Mouse (Mus musculus) C2C12 (cell line): ENCODE results near the gene Map4k4. TPM values are rescaled to one million over a fixed set of nuclear protein-coding genes. Genes with fewer than 3 reads are reported as not detected.

Experiments used
- H3K27me3 ChIP-seq: one replicate; pipeline ENCODE4 v1.6.1; 2011; ENCODE audit not compliant: control insufficient read depth, insufficient read depth, insufficient read length
- H3K36me3 ChIP-seq: one replicate; pipeline ENCODE4 v1.6.1; 2011; ENCODE audit not compliant: control insufficient read depth, insufficient read depth
- H3K4me3 ChIP-seq: one replicate; pipeline ENCODE4 v1.5.1; 2011; ENCODE audit warnings: mild to moderate bottlenecking, control low read depth; ENCODE audit not compliant: poor library complexity, insufficient read depth, severe bottlenecking
- H3K79me2 ChIP-seq: one replicate; pipeline ENCODE4 v1.6.1; 2011; ENCODE audit not compliant: control insufficient read depth, insufficient read depth
- H3K79me3 ChIP-seq: one replicate; pipeline ENCODE4 v1.6.1; 2011; ENCODE audit warnings: low read depth, control low read depth
- H3ac ChIP-seq: one replicate; pipeline ENCODE3; 2011; ENCODE audit warnings: low read depth; ENCODE audit not compliant: control insufficient read depth, insufficient read length
- CEBPB ChIP-seq: IDR thresholded peaks from one replicate; pipeline ENCODE4 v1.6.1; 2011; ENCODE audit warnings: low read depth, mild to moderate bottlenecking, control low read depth, moderate library complexity
- CTCF ChIP-seq: IDR thresholded peaks from one replicate; pipeline ENCODE4 v1.5.1; 2011; ENCODE audit not compliant: control insufficient read depth, insufficient read depth, insufficient read length
- FOSL1 ChIP-seq: IDR thresholded peaks from one replicate; pipeline ENCODE4 v1.8.0; 2011; ENCODE audit warnings: mild to moderate bottlenecking, low read length; ENCODE audit not compliant: poor library complexity, insufficient read depth, severe bottlenecking
- MAX ChIP-seq: IDR thresholded peaks from one replicate; pipeline ENCODE4 v1.6.1; 2011; ENCODE audit warnings: mild to moderate bottlenecking, control low read depth
- MYOD1 ChIP-seq: IDR thresholded peaks from one replicate; pipeline ENCODE4 v1.6.1; 2011; ENCODE audit warnings: low read depth; ENCODE audit not compliant: control insufficient read depth, insufficient read length
- MYOG ChIP-seq: IDR thresholded peaks from one replicate; pipeline ENCODE4 v1.6.1; 2011; ENCODE audit not compliant: control insufficient read depth, insufficient read length; ENCODE audit errors: extremely low read depth
- USF1 ChIP-seq: IDR thresholded peaks from one replicate; pipeline ENCODE4 v1.6.1; 2011; ENCODE audit warnings: low read depth, mild to moderate bottlenecking, control low read depth, moderate library complexity
- polyA plus RNA-seq: library from polyadenylated mRNA; unstranded; fragments of >200 nt; fragmentation: generic; extraction: Trizol; gene quantifications from one replicate; pipeline ENCODE4 v1.2.1, GENCODE M21; 2012; ENCODE audit warnings: missing spikeins

The Map4k4 gene
- polyA plus RNA-seq, 1 experiment, result 141 TPM

GRCm38 (mm10) chr1:39923395-39924337 is 23.0 kb downstream of the Map4k4 start:
- TF ChIP-seq MAX (no peak), MYOD1 (no peak), CTCF (no peak), USF1 (no peak), FOSL1 (no peak), MYOG (no peak), CEBPB (no peak)
- Histone ChIP-seq H3ac (no peak overlapping the region), H3K27me3 (no peaks in the 10 kb centered on the region), H3K4me3 (no peak overlapping the region), H3K79me3 (peaks cover 97% of the 10 kb centered on the region), H3K79me2 (peaks cover 100% of the 10 kb centered on the region), H3K36me3 (peaks cover 9% of the 10 kb centered on the region)

- H3K79me2 ChIP-seq, result peaks cover 100% of the 10 kb centered on the region
- no peak overlapping the region for H3K4me3 ChIP-seq
- H3K27me3 ChIP-seq, result no peaks in the 10 kb centered on the region
- H3ac ChIP-seq, result no peak overlapping the region
- H3K36me3 ChIP-seq, result peaks cover 14% of the 10 kb centered on the region
- TF ChIP-seq FOSL1 (no peak), CEBPB (no peak), MYOD1 (no peak), MAX (no peak), CTCF (no peak), USF1 (no peak), MYOG (no peak)
- H3K79me3 ChIP-seq, result peaks cover 96% of the 10 kb centered on the region
Observed at GRCm38 (mm10) chr1:39931055-39931454, 30.3 kb downstream of the Map4k4 start.

- Histone ChIP-seq H3K4me3 (no peak overlapping the region), H3K79me2 (peaks cover 100% of the 10 kb centered on the region), H3K36me3 (peaks cover 14% of the 10 kb centered on the region), H3K79me3 (peaks cover 96% of the 10 kb centered on the region), H3ac (no peak overlapping the region), H3K27me3 (no peaks in the 10 kb centered on the region)
- TF ChIP-seq MAX (no peak), USF1 (peak; percentile 37)
Observed at GRCm38 (mm10) chr1:39932216-39932739, 31.6 kb downstream of the Map4k4 start.

GRCm38 (mm10) chr1:39932922-39933321 is 32.2 kb downstream of the Map4k4 start:
- peaks cover 96% of the 10 kb centered on the region for H3K79me3 ChIP-seq
- TF ChIP-seq MAX, result no peak
- TF ChIP-seq USF1, result no peak
- no peak for TF ChIP-seq MYOD1
- TF ChIP-seq CTCF, result no peak
- no peak for TF ChIP-seq MYOG
- TF ChIP-seq CEBPB, result no peak
- no peak for TF ChIP-seq FOSL1
- H3K79me2 ChIP-seq, result peaks cover 100% of the 10 kb centered on the region
- no peak overlapping the region for H3K4me3 ChIP-seq
- H3K36me3 ChIP-seq, result peaks cover 14% of the 10 kb centered on the region
- no peak overlapping the region for H3ac ChIP-seq
- H3K27me3 ChIP-seq, result no peaks in the 10 kb centered on the region

GRCm38 (mm10) chr1:39934954-39935353 is 34.2 kb downstream of the Map4k4 start:
- Histone ChIP-seq H3ac (no peak overlapping the region), H3K79me3 (peaks cover 97% of the 10 kb centered on the region), H3K27me3 (no peaks in the 10 kb centered on the region), H3K4me3 (no peak overlapping the region), H3K36me3 (peaks cover 14% of the 10 kb centered on the region), H3K79me2 (peaks cover 100% of the 10 kb centered on the region)
- no peak for TF ChIP-seq MYOG
- TF ChIP-seq CEBPB, result no peak
- no peak for TF ChIP-seq CTCF
- no peak for TF ChIP-seq MAX
- no peak for TF ChIP-seq MYOD1
- no peak for TF ChIP-seq FOSL1
- TF ChIP-seq USF1, result no peak
